Mouse (Mus musculus): ENCODE results near the gene Hip1r.

Hip1r gene

GRCm38 (mm10) chr5:124014180-124014579 is 40.8 kb downstream of the Hip1r start:
- in situ Hi-C loops (cut with MboI, MseI) = no loop called here

DNA sequence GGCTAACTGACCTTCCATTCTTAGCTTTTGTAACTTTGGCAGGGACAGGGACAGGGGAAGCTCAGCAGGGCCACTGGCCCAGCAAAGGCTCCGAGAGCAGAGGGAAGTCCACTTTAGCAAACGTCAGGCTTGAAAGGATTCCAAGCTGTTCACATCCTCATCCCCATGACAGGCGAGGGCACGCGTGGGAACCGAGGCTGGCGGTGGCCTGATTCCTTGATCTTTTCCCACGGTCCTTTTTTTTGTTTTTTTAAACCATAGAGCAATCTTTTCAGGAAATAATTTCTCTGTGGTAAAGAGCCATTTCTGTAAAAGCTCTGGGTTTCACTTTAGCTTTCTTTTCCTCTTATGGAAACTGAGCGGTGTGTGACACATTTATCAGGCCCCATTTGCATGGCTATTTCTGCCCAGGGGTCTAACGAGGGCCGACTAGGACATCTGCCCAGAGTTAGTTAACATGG is 41.4 kb downstream of the Hip1r start:
- in situ Hi-C loops (cut with MboI, MseI) = no loop called here

DNA sequence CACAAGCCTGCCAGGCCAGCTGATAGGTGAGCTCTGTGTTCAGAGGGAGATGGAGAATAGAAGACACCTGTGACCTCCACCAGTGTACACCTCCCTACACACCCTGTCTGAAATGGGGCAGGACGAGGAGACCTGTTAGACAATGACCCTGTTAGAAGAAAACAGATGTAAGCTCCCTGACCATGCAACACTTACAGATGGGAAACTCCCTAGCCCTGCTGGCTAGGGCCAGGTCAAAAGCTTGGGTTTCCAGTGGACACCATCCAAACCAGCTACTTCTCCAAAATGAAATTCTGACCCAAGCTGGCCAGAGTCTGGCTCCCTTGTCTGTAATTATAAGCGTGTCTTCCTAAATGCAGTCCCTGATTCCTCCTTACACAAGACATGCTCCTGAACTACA is 42.3 kb downstream of the Hip1r start:
- in situ Hi-C loops (cut with MboI, MseI) = no loop called here

DNA sequence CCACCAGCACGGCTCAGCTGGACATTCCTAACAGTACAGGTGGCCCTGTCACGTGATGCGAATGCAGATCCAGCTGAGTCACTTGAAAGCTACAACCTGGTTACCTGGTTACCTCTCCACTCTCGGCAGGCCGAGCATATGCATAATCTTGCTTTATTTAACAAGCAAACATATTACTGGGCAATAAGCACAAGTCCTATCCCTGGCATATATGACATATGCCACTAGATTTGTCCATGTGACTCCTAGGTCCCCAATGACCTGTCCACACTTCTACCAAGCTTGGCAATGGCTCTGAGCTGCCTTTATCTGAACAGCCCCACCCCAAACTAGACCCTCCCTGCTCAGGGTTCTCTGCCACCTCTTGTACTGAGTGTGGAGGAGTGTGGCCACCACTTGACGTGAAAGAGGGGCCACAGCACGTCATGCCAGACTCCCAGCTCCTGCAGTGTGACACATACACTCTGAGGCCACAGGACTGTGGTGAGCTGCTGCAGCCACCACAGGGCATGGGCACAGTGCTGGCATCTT is 42.9 kb downstream of the Hip1r start:
- in situ Hi-C loops (cut with MboI, MseI) = no loop called here

DNA sequence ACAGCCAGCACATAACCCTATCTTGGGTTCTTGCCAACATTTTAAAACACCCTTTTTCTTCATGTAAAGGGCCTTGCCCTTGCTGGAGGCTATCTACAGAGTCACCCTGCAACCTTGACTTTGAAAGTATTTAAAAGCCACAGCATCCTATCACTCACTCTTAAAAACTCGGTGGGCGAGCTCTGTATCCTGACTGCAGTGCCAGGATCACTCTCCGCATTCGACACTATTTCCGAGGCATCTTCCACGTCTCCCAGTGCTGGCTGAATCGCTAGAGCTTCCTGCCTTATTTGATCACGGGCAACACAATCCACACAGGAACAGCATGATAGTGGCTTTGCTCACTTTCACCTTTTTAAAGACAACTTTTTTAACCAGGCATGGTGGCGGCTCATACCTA is 44.5 kb downstream of the Hip1r start:
- in situ Hi-C loops (cut with MboI, MseI) = no loop called here

DNA sequence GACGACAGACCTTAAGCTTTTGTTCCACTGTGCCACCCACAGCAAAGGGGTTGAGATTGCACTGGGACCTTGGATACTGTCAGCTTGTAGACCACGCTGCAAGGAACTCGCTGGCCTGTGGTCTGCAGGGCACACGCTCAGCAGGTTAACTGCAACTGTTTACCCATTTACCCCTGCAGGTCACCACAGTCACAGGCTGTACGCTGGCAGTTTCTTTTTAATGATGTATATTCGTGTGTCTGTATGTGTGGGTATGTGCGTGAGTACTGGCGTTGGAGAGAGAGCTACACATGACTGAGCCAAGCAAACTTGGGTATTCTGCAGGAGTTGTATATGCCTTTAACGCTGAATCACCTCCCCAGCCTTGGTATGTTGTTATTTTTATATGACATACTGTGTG is 45.2 kb downstream of the Hip1r start:
- in situ Hi-C loops (cut with MboI, MseI) = no loop called here

DNA sequence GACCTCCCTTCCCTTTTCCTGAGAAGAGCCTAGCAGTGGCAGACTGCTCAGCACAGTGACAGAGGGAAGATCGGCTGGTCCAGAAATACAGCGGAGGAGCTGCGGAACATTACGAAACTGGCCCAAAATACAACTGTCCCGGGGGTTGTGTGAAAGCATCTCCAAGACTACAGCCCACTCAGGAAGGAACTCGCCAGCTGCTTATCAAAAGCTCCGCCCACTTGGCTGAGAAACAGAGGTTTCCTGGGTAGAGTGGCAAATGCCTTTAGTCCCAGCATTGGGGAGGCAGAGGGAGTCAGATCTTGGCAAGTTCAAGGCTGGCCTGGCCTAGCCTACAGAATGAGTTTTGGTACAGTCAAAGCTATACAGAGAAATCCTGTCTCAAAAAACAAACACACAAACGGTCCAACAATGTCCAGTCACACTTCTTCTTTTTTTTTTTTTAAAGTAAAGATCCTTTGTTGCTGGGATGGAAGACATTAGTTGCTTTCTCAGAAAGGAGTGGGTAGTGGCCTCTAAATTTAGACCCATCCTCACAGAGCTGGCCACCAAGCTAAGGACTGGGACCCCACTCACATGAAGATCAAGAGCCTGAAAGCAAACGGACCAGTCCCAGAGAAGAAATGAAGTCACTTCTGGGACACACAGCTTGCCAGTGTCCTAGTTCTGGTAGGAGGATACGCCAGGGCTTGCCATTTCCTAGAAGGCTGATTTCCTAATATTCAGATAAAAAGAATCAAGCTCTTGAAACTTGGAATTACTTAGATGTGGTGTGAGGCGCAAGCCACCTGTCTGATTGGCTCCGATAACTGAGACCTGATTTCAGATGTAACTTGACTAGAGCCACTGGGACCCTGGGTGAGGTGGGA is 46.2 kb downstream of the Hip1r start:
- in situ Hi-C loops (cut with MboI, MseI) = no loop called here

- in situ Hi-C loops (cut with MboI, MseI) = no loop called here
These were observed 47.7 kb downstream of the Hip1r start for GRCm38 (mm10) chr5:124021148-124021547.

GRCm38 (mm10) chr5:124021701-124022100 is 48.3 kb downstream of the Hip1r start:
- in situ Hi-C loops (cut with MboI, MseI) = no loop called here

DNA sequence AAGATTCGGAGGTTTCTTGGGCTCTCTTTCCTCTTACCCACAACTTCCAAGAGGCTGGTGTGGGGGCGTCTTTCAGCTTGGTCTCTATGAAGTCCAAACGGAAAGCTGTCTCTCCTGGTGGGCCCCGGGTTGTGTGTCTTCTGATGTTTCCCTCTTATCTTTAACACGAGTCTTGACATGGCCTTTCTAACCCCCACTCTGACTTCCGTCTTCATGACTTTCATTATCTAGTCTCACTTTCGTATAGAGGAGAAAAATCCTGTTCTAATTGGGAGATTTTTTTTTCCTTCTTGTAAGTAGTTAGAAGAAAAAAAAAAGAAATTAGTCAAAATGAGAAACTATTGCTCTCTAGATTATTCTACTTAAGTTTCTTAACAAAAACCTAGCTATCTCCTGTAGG is 48.9 kb downstream of the Hip1r start:
- in situ Hi-C loops (cut with MboI, MseI) = no loop called here

GRCm38 (mm10) chr5:124024677-124025076 is 51.2 kb downstream of the Hip1r start:
- in situ Hi-C loops (cut with MboI, MseI) = no loop called here

DNA sequence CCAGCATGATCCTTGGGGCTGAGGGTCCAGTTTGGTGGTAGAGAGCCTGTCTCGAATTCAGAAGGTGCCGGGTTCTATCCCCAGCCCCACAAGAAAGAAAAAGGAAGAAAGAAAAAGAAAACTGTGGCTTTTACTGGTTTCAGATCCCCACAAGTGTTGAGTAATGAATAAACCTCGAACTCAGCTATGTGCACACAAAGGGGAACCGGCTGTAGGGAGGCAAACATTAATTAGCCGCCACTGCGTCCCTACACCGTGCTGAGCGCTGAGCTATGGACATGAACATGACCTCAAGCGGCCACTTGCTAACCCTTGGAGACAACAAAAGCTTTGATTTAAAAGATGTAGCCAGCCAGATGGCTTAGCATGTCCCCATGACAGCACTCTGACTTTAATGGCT is 51.7 kb downstream of the Hip1r start:
- in situ Hi-C loops (cut with MboI, MseI) = no loop called here

DNA sequence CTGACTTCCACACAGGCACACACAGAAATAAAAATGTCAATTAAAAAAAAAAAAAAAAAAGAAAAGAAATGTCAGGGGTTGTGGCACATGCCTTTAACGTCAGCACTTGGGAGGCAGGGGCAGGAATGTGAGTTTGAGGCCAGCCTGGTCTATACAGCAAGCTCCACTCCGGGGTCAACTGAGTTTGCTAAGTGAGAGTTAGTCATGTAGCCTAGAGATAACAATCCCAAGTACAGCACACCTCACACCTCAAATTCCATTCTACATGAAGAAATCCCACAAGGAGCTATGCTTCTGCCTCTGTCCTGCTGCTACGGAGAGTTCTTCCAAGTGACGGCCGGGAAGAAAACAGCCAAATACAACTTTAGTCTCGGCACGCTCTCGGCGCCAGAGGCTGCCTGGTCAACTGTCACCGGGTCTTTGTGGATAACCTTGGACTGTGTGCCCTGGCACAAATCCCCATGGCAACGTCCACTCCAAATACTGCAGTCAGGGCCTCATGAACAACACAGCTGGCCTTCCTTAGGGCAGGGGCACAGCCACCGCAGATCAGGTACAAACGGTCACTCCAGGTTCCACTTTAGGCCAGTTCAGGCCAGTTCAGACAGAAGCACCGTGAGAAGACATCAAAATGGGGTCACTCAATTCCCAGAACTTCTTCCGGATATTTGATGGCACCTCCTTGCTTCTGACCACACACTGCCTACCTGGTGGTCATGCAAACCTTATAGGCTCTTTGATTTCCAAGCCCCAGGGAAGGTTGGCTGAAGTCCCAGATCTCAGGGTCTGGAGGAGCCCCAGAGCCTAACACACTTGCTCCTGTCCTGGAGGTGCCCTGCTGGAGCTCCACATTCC is 52.4 kb downstream of the Hip1r start:
- in situ Hi-C loops (cut with MboI, MseI) = no loop called here

DNA sequence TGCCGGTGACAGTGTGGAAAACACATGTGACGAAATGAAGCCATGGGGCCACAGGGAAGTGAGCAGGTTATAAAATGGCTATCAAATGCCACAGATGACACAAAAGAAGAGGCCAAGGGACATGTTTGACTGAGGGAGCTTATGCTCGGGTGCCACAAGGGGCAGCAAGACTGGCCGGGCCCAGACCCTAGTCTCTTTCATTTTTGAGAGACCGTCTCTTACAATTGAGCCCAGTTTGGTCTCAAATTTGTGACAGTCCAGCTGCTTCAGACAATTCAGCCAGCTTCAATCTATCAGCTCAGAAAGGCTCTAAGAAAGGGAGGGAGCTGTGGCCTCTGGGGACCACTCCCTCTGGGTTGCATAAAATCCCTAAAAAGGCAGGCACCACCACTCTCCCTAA is 53.1 kb downstream of the Hip1r start:
- in situ Hi-C loops (cut with MboI, MseI) = no loop called here

GRCm38 (mm10) chr5:124027702-124028470 is 54.5 kb downstream of the Hip1r start:
- in situ Hi-C loops (cut with MboI, MseI) = no loop called here

DNA sequence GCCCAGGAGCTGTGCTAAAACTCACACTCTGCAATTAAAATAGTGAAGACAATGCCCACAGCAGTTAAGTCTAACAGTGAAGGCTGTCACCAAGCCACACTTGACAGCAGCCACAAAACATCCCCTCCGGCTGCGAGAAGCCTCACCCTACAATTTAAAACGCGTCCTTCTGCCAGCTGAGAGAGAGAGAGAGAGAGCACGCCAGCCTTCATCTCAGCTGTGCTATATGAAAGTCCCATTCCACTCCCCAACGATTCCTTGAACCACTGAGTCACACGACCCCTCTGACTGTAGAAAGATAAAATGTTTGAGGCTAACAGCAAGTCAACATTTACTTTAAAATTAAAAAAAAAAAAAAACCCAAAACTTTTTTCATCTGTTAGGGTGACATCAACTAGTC is 55.3 kb downstream of the Hip1r start:
- in situ Hi-C loops (cut with MboI, MseI) = no loop called here

DNA sequence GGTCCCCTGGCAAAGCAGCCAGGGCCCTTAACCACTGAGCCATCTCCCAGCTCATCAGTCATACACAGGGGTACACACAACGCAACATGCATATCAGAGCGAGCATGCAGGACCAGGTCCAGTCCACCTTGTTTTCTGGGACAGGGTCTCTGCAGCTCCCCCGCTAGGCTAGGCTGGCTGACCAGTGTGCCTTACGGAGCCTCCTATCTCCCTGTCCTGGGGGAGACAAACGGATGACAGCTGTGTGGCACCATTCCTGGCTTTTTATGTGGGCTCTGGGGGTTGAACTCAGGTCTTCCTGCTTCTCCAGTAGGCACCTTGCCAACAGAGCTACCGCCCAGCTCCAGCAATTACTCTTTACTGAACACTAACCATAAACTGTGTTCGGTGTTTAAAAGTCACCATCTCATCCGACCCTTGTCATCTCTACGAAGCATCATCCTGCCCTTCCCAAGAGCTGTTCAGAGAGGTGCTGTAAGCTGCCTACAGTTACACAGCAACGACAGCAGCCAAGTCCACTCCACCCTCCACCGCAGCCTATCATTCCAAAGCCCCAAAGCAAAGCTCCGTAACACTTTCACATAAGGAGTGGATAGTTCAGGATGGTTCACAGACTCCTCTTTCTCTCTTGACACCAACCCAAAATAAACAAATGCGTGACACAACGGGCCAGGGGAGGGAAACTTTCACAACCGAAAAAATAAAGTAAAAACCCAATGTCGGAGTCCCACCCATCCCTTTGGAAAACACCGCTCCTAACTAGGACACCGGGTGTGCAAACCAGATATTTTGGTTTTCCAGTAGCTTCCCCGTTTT is 56.0 kb downstream of the Hip1r start:
- in situ Hi-C loops (cut with MboI, MseI) = loop anchor here in 1 of 2 experiments (10.0 kb wide), 1 partner anchor 55 kb away; no protein-coding TSS in a partner anchor

DNA sequence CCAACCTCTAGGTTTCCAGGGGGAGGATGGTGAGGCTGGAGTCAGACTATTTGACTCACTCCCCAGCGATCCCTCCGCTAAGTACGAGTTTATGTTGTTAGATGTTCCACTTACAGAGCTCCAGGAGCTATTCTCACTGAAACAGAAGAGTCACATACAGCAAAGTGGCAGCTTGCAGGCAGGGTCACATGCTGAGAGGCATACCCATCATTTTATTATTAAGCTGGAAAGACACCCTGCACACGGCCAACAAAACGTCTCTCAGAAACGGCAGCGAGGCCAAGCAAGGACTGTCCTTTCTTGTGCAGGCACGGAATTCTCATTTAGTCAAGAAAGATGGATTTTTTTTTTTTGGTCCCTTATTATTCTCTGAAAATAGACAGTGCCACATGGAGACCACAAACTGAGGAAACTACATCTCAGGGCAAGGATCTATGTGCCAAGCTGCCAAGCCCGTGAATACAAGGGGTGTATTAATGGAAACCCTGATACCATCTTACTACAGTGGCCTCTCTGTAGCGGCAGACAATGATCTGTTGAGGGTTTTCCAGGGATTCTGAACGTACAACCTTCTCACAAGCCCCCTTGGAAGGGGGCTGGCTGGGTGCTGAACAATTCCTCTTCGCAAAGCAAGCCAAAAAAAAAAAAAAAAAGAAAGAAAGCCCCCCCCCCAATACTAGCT is 57.1 kb downstream of the Hip1r start:
- in situ Hi-C loops (cut with MboI, MseI) = loop anchor here in 1 of 2 experiments (10.0 kb wide), 1 partner anchor 54 kb away; no protein-coding TSS in a partner anchor

- in situ Hi-C loops (cut with MboI, MseI) = loop anchor here in 1 of 2 experiments (10.0 kb wide), 1 partner anchor 53 kb away; no protein-coding TSS in a partner anchor
These were observed 57.9 kb downstream of the Hip1r start for GRCm38 (mm10) chr5:124031068-124031955.

All from T-helper 17 cell (primary cell).